Mouse (Mus musculus): ENCODE measurements around the gene Ctnnbl1.

The Ctnnbl1 gene

DNA sequence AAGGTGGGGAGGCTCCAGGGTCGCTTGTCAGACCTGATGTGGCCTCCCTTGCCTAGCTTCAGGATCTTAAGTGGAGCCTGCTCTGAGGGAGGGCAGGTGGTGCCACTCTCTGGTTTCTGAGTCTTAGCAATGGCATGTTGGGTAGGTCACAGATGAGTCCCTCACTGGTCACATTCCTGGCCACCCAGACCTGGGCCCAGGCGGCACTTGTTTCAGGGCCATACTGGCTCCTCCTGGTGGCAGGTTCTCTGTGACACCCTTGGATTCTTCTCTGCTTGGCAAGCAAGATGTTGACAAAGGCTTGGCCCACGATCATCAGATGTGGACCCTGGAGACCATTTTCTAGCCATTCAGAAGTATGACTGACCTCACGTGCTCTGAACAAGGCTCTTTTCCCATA is 195.5 kb downstream of the Ctnnbl1 start:
- no peak for DNase-seq (ENCODE audit: inconsistent age in 2 of 2, low spot score in 1 of 2)

DNA sequence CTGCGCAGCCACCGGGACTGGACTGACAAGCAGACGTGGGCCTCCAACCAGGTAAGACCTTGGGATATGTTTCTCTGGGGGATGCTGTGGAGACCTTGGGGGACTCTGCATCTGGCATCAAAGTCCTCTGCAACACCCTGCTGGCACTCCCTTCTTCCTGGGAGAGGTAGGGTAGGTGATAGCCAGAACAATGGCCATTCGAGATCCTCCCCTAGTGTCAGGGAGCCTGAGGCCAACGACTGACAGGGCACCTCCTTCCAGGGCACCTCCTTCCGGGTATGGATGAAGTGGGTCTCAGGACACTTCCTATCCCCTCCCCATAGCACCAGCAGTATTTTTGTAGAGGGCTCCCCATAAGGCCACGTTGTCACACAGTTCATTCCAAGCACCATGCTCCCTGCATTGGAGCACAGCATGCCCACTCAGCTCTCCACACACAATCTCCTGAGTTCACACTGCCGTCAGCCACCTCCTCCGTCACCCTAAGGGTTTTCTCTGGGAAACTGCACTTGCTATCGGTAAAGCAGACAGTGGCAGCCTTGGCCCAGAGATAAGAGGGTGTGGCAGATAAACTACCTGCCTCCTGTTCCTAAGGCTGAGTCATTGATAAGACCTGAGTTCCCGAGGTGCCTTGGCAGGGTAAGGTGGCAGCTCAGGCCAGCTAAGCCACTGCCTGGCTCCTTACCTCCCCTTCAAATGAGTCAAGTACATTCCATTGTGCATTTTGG is 198.4 kb downstream of the Ctnnbl1 start:
- no peak for DNase-seq (ENCODE audit: inconsistent age in 2 of 2, low spot score in 1 of 2)

DNA sequence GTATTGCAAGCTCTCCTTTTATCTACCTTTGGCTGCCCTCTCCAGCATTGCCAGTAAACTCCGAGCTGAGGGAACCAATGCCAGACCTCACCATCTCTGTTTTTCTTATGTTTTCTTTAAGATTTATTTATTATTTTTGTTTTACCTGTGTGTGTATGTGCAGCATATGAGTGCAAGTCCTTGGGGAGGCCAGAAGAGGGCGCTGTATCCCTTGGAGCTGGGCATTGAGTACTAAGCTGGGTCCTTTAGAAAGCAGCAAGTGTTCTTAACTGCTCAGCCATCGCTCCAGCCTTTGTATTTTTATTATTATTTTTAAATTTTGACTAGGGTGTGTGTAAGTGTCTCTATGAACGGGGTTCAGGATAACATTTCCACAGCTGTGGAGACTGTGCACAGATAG is 199.5 kb downstream of the Ctnnbl1 start:
- DNase-seq (ENCODE audit: inconsistent age in 2 of 2, low spot score in 1 of 2) = no peak

DNA sequence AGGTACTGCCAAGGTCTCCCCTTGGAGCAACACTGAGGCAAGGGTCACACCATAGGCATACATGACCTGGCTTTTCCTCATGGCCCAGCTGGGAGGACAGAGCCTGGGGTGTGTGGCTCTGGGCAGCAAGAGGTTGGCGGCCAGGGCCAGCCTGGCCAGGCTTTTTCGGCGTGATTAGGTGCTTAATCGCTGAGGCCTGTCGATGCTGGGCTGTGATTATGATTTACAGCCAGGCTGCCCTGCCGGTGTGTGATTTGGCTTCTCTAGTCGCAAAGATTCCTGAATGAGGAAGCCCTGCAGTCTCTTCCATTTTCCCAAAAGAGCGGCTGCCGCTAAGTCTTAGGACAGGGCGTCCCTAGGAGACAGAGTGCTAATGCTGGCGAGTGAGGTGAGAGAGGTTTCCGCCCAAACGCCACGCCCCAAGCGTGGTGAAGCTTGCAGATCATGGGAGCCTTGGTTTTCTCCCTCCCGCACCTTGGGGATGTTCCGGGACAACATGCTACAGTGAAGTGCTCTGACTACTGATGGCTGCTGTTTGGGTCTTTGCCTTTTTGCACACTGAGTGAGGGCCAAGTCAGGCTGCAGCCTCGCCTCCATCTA is 203.5 kb downstream of the Ctnnbl1 start:
- DNase-seq (ENCODE audit: inconsistent age in 2 of 2, low spot score in 1 of 2) = peak in 1 of 2 experiments; percentile 28
